Mouse (Mus musculus): ENCODE results near the gene Naa30. TPM values are rescaled to one million over a fixed set of nuclear protein-coding genes. Genes with fewer than 3 reads are reported as not detected.
"Not testable (repeated sequence)": the region's sequence is repeated elsewhere in the genome, so short reads cannot be mapped to it uniquely, and the experiment has no call there.

Gene Naa30
- polyA plus RNA-seq, 1 experiment from 2014 or later = 20.8 TPM

- DNase-seq (ENCODE audit: low read depth, low spot score) (no peak), ATAC-seq (peak; percentile 72)
- ChIA-PET CTCF (interaction anchor here (3.1 kb wide), 1 partner anchor 12 kb away, joined by 12 read pairs; no protein-coding TSS in a partner anchor), POLR2A (interaction anchor here (1.4 kb wide), 1 partner anchor 11 kb away, joined by 4 read pairs; no protein-coding TSS in a partner anchor)
- in situ Hi-C loops (cut with MboI; ENCODE audit: low pct_unique_long_range_greater_than_20kb) = no loop called here
- H3K27me3 ChIP-seq = no peaks in the 10 kb centered on the region
- TF ChIP-seq CTCF (IDR thresholded peaks at IDR 0.05) = no peak
These were observed 559 bp downstream of the Naa30 start for GRCm38 (mm10) chr14:49172582-49172988.

DNA sequence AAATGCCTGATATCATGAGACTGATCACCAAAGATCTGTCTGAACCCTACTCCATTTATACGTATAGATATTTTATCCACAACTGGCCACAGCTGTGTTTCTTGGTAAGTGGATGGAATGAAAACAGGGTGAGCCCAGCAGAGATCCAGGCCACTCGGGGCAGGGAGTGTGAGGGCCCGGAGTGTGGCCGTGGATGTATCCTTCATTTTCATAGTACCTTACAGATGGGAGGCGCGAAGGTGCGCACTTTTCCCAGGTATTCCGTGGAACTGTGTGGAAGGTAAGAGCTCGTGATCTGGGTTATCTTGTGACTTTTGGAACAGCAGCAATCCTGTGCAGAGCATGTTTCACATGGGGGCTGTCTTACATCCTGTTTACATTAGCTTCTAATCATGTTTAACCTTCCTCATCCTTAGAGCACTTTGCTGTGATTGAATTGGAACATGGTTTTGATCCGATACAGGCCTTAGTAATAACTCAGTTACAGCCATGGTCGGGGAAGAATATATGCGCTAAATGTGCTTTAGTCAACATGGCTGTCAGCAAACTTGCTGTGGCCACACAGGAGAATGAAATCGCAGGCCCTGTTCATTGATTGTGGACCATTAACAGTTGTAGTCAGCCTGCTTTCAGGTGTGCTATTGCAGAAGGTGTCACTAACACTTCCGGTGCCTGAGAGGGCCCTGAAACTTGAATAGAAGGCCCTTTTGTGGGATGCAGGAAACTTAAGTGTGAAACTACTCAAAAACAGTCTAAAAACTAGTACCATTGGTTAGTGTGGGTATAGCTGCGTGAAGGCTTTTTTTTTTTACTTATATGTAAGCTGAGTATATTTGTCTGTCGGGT is 1.5 kb downstream of the Naa30 start:
- in situ Hi-C loops (cut with MboI; ENCODE audit: low pct_unique_long_range_greater_than_20kb) = no loop called here
- TF ChIP-seq CTCF (IDR thresholded peaks at IDR 0.05) = no peak
- ATAC-seq = peak; percentile 7
- DNase-seq (ENCODE audit: low read depth, low spot score) = no peak
- H3K27me3 ChIP-seq = no peaks in the 10 kb centered on the region
- ChIA-PET CTCF (interaction anchor here (1.0 to 3.1 kb wide), 3 partner anchors 11 to 20 kb away, joined by 3 to 12 read pairs (median 4); no protein-coding TSS in a partner anchor), POLR2A (interaction anchor here (1.1 to 1.4 kb wide), 2 partner anchors 10 to 15 kb away, joined by 3 to 4 read pairs; no protein-coding TSS in a partner anchor)

DNA sequence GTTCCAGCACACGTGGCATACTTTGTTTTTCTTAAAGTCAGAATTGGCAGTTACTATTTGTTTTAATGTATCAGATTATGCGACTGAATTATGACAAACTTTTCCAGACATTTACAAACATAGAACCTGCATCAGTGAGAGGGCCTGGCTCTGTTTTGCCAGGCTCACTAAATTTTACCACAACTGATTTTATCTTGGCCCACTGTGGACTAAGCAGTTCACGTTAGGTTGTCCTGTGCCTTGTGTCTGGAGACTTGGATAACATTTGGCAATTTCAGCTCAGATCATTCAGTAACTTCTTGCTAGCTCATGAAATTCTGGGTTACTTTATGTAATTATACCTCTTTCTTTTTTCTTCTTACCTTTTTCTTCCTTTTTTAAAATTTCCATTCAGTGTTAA is 7.7 kb downstream of the Naa30 start:
- H3K27me3 ChIP-seq = no peaks in the 10 kb centered on the region
- ChIA-PET POLR2A (no interaction called here), CTCF (interaction anchor here (1.7 to 2.6 kb wide), 2 partner anchors 9 to 17 kb away, joined by 4 to 7 read pairs; no protein-coding TSS in a partner anchor)
- in situ Hi-C loops (cut with MboI; ENCODE audit: low pct_unique_long_range_greater_than_20kb) = no loop called here
- ATAC-seq = no peak
- no peak for DNase-seq (ENCODE audit: low read depth, low spot score)
- TF ChIP-seq CTCF (IDR thresholded peaks at IDR 0.05) = no peak

- ChIA-PET POLR2A (no interaction called here), CTCF (no interaction called here)
- no peak for TF ChIP-seq CTCF (IDR thresholded peaks at IDR 0.05)
- in situ Hi-C loops (cut with MboI; ENCODE audit: low pct_unique_long_range_greater_than_20kb) = no loop called here
- H3K27me3 ChIP-seq = no peaks in the 10 kb centered on the region
- no peak for DNase-seq (ENCODE audit: low read depth, low spot score)
- no peak for ATAC-seq
These were observed 14.2 kb downstream of the Naa30 start for GRCm38 (mm10) chr14:49186270-49186669.

- TF ChIP-seq CTCF (IDR thresholded peaks at IDR 0.05) = no peak
- POLR2A ChIA-PET = no interaction called here
- CTCF ChIA-PET = interaction anchor here (1.6 kb wide), 1 partner anchor 17 kb away, joined by 7 read pairs; no protein-coding TSS in a partner anchor
- in situ Hi-C loops (cut with MboI; ENCODE audit: low pct_unique_long_range_greater_than_20kb) = no loop called here
- no peak for DNase-seq (ENCODE audit: low read depth, low spot score)
- no peak for ATAC-seq
- no peaks in the 10 kb centered on the region for H3K27me3 ChIP-seq
These were observed 25.1 kb downstream of the Naa30 start for GRCm38 (mm10) chr14:49197031-49197527.

- DNase-seq (ENCODE audit: low read depth, low spot score) = no peak
- in situ Hi-C loops (cut with MboI; ENCODE audit: low pct_unique_long_range_greater_than_20kb) = no loop called here
- POLR2A ChIA-PET = interaction anchor here (0.8 kb wide), 1 partner anchor 9 kb away, joined by 3 read pairs; no protein-coding TSS in a partner anchor
- ATAC-seq = no peak
- no peak for TF ChIP-seq CTCF (IDR thresholded peaks at IDR 0.05)
- CTCF ChIA-PET = interaction anchor here (1.1 kb wide), 1 partner anchor 10 kb away, joined by 3 read pairs; no protein-coding TSS in a partner anchor
- H3K27me3 ChIP-seq = no peaks in the 10 kb centered on the region
These were observed 29.2 kb downstream of the Naa30 start for GRCm38 (mm10) chr14:49201073-49201778.

DNA sequence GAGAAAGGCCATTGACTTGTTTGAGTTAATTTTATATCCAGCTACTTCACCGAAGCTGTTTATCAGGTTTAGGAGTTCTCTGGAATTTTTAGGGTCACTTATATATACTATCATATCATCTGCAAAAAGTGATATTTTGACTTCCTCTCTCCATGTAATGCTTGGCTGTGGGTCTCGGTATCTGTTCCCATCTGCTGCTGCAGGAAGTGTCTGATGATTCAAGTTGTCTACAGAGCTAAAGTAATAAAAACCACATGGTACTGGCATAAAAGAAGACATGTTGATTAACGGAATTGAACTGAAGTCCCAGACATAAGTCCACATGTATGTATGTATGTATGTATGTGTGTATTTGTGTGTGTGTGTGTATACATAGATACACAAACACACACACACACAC is 38.2 kb downstream of the Naa30 start:
- DNase-seq (ENCODE audit: low read depth, low spot score); H3K27me3 ChIP-seq; CTCF ChIA-PET; POLR2A ChIA-PET; ATAC-seq; in situ Hi-C loops (cut with MboI; ENCODE audit: low pct_unique_long_range_greater_than_20kb): not testable (repeated sequence)

DNA sequence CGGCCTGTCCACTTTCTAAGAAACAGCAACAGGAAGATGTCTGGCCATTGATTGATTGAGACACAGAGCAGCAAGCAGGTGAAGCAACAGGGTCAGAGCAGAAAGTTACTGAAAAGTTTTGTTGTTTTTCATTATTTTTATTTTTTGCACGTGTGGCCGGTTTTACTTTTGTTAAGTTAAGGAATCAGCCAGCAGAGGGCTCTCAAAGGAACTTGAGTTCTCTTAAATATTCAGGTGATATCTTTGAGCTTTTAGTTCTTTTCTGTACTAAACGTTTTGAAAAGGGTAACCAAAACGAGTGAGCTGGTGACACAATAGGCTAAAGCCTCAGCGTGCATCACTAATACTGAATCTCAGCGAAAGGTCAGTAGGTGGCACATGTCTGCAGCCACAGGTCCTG is 46.7 kb downstream of the Naa30 start:
- CTCF ChIA-PET = interaction anchor here (0.6 to 1.0 kb wide), 3 partner anchors 16 to 20 kb away, joined by 3 read pairs; no protein-coding TSS in a partner anchor
- H3K27me3 ChIP-seq = no peaks in the 10 kb centered on the region
- TF ChIP-seq CTCF (IDR thresholded peaks at IDR 0.05) = no peak
- POLR2A ChIA-PET = no interaction called here
- DNase-seq (ENCODE audit: low read depth, low spot score) = no peak
- no peak for ATAC-seq
- in situ Hi-C loops (cut with MboI; ENCODE audit: low pct_unique_long_range_greater_than_20kb) = no loop called here

DNA sequence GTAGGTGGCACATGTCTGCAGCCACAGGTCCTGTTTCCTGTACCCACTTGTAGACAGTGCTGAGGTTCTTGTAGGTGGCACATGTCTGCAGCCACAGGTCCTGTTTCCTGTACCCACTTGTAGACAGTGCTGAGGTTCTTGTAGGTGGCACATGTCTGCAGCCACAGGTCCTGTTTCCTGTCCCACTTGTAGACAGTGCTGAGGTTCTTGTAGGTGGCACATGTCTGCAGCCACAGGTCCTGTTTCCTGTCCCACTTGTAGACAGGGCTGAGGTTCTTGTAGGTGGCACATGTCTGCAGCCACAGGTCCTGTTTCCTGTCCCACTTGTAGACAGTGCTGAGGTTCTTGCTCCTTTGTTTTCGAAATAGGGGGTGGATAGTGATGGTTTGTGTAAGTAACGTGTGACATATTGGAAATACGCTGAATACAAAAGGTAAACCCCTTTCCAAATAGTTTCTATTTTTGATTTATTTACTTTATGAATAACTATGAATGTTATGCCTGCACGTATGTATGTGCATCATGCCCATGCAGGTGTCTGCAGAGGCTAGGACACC is 47.5 kb downstream of the Naa30 start:
- CTCF ChIA-PET; H3K27me3 ChIP-seq; ATAC-seq; in situ Hi-C loops (cut with MboI; ENCODE audit: low pct_unique_long_range_greater_than_20kb); DNase-seq (ENCODE audit: low read depth, low spot score); POLR2A ChIA-PET: not testable (repeated sequence)

DNA sequence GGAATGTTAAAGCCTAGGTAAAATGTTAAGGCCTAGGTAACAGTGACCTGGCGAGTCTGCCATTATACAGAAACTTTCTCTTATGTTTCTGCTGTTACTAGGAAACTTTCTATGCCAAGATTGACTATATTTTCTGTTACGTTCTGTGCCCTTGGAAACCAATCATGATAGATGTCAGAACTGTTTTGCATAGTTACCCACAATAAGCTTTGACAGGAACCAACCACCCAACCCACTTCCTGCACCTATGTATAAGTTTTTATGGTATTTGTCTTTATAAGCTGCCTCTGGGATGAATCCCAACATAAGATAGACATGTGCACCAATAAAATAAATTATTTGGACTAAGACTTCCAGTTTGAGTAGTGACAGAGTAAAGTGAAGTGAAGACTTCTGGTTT is 49.7 kb downstream of the Naa30 start:
- no peak for DNase-seq (ENCODE audit: low read depth, low spot score)
- in situ Hi-C loops (cut with MboI; ENCODE audit: low pct_unique_long_range_greater_than_20kb) = no loop called here

More for the DNA sequence above, 49.7 kb downstream of the Naa30 start:
- ChIA-PET CTCF (no interaction called here), POLR2A (no interaction called here)
- no peaks in the 10 kb centered on the region for H3K27me3 ChIP-seq
- no peak for ATAC-seq
- no peak for TF ChIP-seq CTCF (IDR thresholded peaks at IDR 0.05)
